Mouse (Mus musculus): ENCODE measurements around the gene Dhdds.

- TF ChIP-seq CTCF (IDR thresholded peaks at IDR 0.05; ENCODE audit: control insufficient read depth, insufficient read depth, low read length) (no peak), POLR2A (IDR thresholded peaks at IDR 0.05; ENCODE audit: borderline replicate concordance, control insufficient read depth, low read depth, low read length) (no peak)
These were observed 40.8 kb upstream of the Dhdds start for GRCm38 (mm10) chr4:134041317-134042123.
